In the genomic region with DNA sequence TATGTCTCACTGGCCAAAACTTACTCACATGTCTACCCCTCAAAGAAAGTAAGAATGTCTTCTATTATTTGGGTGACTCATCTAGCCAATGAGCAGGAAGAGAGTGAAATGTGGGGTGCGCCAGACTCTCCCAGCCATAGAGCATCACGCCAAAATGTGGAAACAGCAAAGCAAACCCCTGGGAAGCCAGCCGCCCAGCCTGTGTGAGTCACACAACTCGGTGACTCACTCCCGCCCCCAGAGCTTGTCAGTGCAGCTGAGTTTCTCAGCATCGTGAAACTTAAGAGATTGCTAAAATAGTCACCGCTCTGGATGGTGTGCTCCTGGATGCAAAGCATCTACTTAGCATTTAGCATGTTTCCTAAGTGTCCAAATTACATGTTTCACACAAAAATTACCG, we compare ENCODE assay signal across 9 mouse cellular contexts. TPM values are rescaled to one million over a fixed set of nuclear protein-coding genes. Genes with fewer than 3 reads are reported as not detected.
A peak's percentile ranks its signal among the peaks of the same experiment; 100 is the strongest.
DNase-seq lines count a peak whose midpoint lies in the region; ATAC-seq and TF ChIP-seq lines count a peak whose summit lies in the region.
"Had no signal": no experiment of that assay in that cellular context is flagged by ENCODE, and none has a peak within 500 bp of the region (broad histone marks: within the 10 kb centered on the region; RNA-seq: fewer than 3 reads in every experiment).

No protein-coding gene starts in this region.

- no peak overlapping the region for H3K9ac ChIP-seq in kidney, postnatal 0 days (ENCODE audit: low read depth, low read length)
- no peak overlapping the region for H3K9ac ChIP-seq in lung, embryonic 15.5 days

- peak; percentile 36 for DNase-seq in kidney, postnatal 0 days (ENCODE audit: low spot score)
- DNase-seq in kidney, adult 11 months = no peak
- no peak for DNase-seq in embryonic facial prominence, embryonic 10.5 days (ENCODE audit: low spot score)
- DNase-seq in heart, adult 8-10 months (ENCODE audit: low spot score) = peak; percentile 69
- DNase-seq in layer of hippocampus, adult 11-12 months (ENCODE audit: low spot score) = peak; percentile 80
- peak; percentile 47 for DNase-seq in ovary, postnatal 36 days (ENCODE audit: low spot score)
- DNase-seq in spleen, adult 18-20 months = no peak

- no peaks in the 10 kb centered on the region for H3K9me3 ChIP-seq in kidney, postnatal 0 days (replicated peaks; ENCODE audit: low read length)
- no peaks in the 10 kb centered on the region for H3K9me3 ChIP-seq in embryonic facial prominence, embryonic 10.5 days
- H3K9me3 ChIP-seq in lung, embryonic 15.5 days = no peaks in the 10 kb centered on the region

- H3K36me3 ChIP-seq in kidney, postnatal 0 days (ENCODE audit: insufficient read depth, low read length) = no peaks in the 10 kb centered on the region
- no peaks in the 10 kb centered on the region for H3K36me3 ChIP-seq in embryonic facial prominence, embryonic 10.5 days (replicated peaks)
- no peaks in the 10 kb centered on the region for H3K36me3 ChIP-seq in lung, embryonic 15.5 days

- H3K4me1 ChIP-seq in kidney, postnatal 0 days (replicated peaks; ENCODE audit: insufficient read depth, low read length) = 0 out of 2 replicates have a peak, but pooled peaks cover 3% of the 10 kb centered on the region
- peaks cover 5% of the 10 kb centered on the region; the same call in 1 of the 2 replicates for H3K4me1 ChIP-seq in embryonic facial prominence, embryonic 10.5 days
- peaks cover 9% of the 10 kb centered on the region for H3K4me1 ChIP-seq in lung, embryonic 15.5 days

- no peaks in the 10 kb centered on the region for H3K27me3 ChIP-seq in kidney, postnatal 0 days (ENCODE audit: insufficient read depth, low read length)
- no peaks in the 10 kb centered on the region for H3K27me3 ChIP-seq in embryonic facial prominence, embryonic 10.5 days (replicated peaks; ENCODE audit: low read depth, poor library complexity, severe bottlenecking)
- H3K27me3 ChIP-seq in lung, embryonic 15.5 days = no peaks in the 10 kb centered on the region

- no peak for TF ChIP-seq CTCF in kidney, postnatal 0 days (IDR thresholded peaks at IDR 0.05; ENCODE audit: low read depth)

- H3K4me3 ChIP-seq in kidney, postnatal 0 days (replicated peaks; ENCODE audit: low read depth, low read length) = no peak overlapping the region
- H3K4me3 ChIP-seq in embryonic facial prominence, embryonic 10.5 days = peak overlapping the region; percentile 28
- no peak overlapping the region for H3K4me3 ChIP-seq in lung, embryonic 15.5 days
- H3K4me3 ChIP-seq: megakaryocyte, embryonic 14.5 days had no signal

- 28% methylated on average over 8 of the region's 8 CpGs for WGBS in kidney, postnatal 0 days
- 58% methylated on average over 8 of the region's 8 CpGs for WGBS in embryonic facial prominence, embryonic 10.5 days
- WGBS in lung, embryonic 15.5 days = 25% methylated on average over 8 of the region's 8 CpGs

- H3K4me2 ChIP-seq in kidney, postnatal 0 days (ENCODE audit: low read length) = no peak overlapping the region
- H3K4me2 ChIP-seq in lung, embryonic 15.5 days = peak overlapping the region; percentile 28

- H3K27ac ChIP-seq in kidney, postnatal 0 days = no peak overlapping the region
- no peak overlapping the region for H3K27ac ChIP-seq in embryonic facial prominence, embryonic 10.5 days (replicated peaks)
- no peak overlapping the region for H3K27ac ChIP-seq in lung, embryonic 15.5 days

- ATAC-seq in kidney, postnatal 0 days (replicated peaks; ENCODE audit: low FRiP score, low read depth) = peak; percentile 46; the same call in 1 of the 2 replicates
- peak; percentile 47; the same call in 1 of the 2 replicates for ATAC-seq in lung, embryonic 15.5 days (ENCODE audit: borderline replicate concordance, extremely low read depth, low FRiP score, low TSS enrichment)

RNA-seq across cellular contexts. Expression of gene Noct, which starts 28.9 kb away (rescaled TPM):
- 6.0 and 7.1 TPM in 2 replicates for polyA plus RNA-seq in kidney, postnatal 0 days (2015; fragmentation: Nextera tagmentation; extraction: Ambion mirVana)
- polyA plus RNA-seq in embryonic facial prominence, embryonic 10.5 days (2016; fragmentation: Nextera tagmentation; extraction: Ambion mirVana) = 9.6 and 10.1 TPM in 2 replicates
- total RNA-seq in heart, adult 8-10 months (2022) = 10 to 100 TPM; 32.2 to 45.2 (median 41.6) TPM
- polyA plus RNA-seq in lung, embryonic 15.5 days (2015; fragmentation: Nextera tagmentation; extraction: Ambion mirVana) = 6.9 and 7.2 TPM in 2 replicates

Comparison
In these comparisons a context has a peak if more than half of its experiments do, and no peak if none do; other contexts are left out.
1. DNase-seq: peak in kidney, postnatal 0 days (single experiment), heart, adult 8-10 months (single experiment), layer of hippocampus, adult 11-12 months (single experiment) and ovary, postnatal 36 days (single experiment); none in kidney, adult 11 months (single experiment), embryonic facial prominence, embryonic 10.5 days (single experiment) and spleen, adult 18-20 months (0 of 2).